Mouse (Mus musculus): ENCODE measurements around the gene Mettl26.
A peak's percentile ranks its signal among the peaks of the same experiment; 100 is the strongest.

Gene Mettl26

GRCm38 (mm10) chr17:25883824-25884223, 8.9 kb downstream of the Mettl26 start:
- DNase-seq (ENCODE audit: low read depth, low spot score) = no peak

DNA sequence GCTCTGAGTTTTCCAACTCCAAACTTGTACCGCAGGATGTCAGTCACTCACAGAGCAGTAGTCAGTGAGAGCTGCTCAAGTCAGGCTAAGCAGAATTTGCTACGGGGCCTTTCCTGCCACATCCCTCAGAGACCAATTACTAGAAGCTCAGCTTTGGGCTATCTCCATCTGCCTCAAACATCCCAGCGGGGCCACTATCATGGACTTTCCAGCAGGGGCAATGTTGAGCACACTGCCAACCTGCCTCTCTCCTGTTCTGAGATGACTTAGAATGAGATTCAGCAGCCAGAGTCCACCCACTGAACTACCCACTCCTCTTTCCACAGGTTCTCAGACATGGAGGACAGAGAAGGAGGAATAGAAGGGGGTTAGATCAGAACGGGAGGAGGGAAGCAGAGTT, 10.8 kb downstream of the Mettl26 start:
- DNase-seq (ENCODE audit: low read depth, low spot score) = peak; percentile 72

- no peak for DNase-seq (ENCODE audit: low read depth, low spot score)
Measured at GRCm38 (mm10) chr17:25886806-25887205, 11.9 kb downstream of the Mettl26 start.

DNA sequence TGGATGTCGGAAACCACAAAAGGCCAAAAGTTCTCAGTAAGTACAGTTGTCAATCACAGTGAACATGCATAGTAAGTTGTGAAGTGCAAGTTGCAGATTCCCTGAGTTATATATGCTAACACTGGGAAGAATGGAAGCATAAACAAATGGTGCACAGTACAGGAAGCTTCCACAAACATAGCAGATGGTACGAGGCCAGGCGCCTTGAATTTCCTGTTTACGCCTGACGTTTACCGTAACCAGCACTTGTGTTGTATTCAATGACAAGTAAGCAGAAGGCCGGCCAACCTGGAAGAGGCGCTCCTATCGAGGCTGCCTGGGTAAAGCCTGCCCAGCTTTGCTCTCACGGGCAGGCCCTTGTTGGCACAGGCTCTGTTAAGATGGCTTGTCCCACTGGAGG, 12.6 kb downstream of the Mettl26 start:
- no peak for DNase-seq (ENCODE audit: low read depth, low spot score)

- DNase-seq (ENCODE audit: low read depth, low spot score) = peak; percentile 74
Measured at GRCm38 (mm10) chr17:25888837-25889236, 14.0 kb downstream of the Mettl26 start.

DNA sequence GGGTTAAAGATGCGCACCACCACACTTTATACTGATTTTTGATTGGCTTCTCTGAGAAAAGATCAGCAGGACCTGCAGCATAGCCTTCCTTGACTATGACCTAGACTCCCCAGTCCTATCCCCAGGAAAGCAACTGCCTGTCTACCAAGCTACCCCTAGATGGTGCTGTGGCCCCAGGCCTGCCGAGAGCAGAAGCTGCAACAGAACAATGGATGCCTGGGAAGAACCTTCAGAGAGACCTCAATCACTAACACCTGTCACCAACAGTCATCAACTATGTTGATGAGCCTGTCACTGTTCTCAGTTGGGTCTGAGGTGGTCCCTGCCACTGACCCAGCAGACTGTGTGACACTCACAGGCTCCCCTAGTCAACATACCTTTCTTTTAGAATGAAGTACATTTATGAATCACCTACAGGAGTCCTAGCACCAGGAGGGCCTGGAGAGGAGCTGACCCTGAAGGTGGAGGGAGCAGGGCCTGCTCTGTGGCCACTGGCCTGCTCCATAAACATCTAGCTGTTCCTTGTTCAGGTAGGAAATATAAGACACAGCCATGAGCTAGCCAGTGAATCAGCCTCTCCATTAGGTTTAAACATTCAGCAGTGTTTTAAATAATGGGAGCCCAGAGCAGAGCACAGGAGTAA, 19.2 kb downstream of the Mettl26 start:
- peak; percentile 91 for DNase-seq (ENCODE audit: low read depth, low spot score)

DNA sequence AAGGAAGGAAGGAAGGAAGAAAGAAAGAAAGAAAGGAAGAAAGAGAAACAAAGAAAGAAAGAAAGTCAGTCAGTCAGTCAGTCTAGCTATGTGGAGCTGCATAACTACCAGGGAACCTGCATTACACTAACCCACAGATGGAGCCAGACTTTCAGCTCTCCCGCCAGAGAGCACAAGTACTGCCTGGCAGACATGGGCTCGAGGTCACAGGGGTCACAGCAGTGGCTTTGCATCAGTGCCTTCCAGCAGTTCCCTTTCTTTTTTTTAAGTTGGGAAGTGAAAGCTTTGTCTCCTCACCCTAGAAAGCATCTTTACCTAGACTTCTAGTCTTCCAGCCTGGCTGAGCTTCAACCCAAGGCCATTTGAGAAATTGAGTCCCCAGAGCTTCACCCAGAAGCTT, 20.5 kb downstream of the Mettl26 start:
- peak; percentile 51 for DNase-seq (ENCODE audit: low read depth, low spot score)

DNA sequence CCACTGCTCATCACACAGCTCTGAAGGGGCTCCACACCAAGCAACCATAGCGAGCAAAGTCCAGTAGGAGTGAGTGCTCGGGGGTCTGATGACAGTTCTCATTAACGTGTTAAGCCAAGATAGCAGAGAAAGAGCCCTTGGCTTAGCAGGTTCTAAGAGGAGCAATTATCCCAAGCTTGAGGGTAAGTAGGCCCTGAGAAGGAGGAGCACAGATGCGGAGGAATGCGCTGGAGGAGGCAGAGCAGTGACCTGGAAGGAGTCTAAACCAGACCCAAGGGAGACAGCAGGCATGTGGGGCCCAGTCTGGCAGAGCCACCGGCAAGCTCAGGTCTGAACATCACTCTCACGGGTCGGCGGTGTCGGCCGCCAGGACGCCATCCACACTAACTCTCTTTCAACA, 21.0 kb downstream of the Mettl26 start:
- DNase-seq (ENCODE audit: low read depth, low spot score) = no peak

- DNase-seq (ENCODE audit: low read depth, low spot score) = no peak
Measured at GRCm38 (mm10) chr17:25900193-25900592, 25.3 kb downstream of the Mettl26 start.

GRCm38 (mm10) chr17:25903061-25903460, 28.2 kb downstream of the Mettl26 start:
- no peak for DNase-seq (ENCODE audit: low read depth, low spot score)

DNA sequence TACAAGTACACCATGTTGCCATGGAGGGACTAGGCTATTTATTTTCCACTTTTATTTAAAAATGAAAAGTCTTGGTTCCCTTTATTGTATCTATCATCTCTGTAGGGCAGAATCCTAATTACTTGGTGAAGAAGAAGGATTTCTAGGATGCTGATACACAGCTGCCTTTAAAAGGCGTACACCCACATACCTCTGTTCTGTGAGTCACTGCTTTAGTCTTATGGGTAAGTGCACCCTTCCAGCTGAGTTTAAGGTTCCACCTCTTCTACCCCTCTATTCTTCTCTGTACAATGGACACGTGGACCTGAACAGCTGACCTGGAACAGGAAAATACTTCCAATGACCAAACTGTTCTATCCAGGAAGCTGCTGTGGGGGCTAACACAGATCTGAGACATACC, 32.8 kb downstream of the Mettl26 start:
- peak; percentile 65 for DNase-seq (ENCODE audit: low read depth, low spot score)

DNA sequence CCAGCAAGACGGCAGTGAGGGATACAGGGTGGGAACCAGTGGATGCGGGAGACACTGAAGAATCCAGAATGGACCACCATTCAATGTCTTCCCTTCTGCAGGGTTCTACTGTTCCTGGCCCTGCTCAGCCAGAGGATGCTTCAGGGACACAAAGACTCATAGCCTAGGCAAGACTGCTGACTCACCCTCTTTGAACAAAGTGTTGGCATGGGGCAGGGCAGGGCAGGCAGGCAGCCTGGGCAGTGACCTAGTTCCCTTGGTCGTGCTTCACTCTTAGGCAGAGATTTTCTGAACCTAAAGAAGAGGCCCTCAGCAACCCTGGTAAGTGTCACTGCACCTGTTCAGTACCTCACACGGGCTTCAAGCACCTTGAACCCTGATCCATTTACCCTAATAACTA, 36.9 kb downstream of the Mettl26 start:
- DNase-seq (ENCODE audit: low read depth, low spot score) = peak; percentile 93

DNA sequence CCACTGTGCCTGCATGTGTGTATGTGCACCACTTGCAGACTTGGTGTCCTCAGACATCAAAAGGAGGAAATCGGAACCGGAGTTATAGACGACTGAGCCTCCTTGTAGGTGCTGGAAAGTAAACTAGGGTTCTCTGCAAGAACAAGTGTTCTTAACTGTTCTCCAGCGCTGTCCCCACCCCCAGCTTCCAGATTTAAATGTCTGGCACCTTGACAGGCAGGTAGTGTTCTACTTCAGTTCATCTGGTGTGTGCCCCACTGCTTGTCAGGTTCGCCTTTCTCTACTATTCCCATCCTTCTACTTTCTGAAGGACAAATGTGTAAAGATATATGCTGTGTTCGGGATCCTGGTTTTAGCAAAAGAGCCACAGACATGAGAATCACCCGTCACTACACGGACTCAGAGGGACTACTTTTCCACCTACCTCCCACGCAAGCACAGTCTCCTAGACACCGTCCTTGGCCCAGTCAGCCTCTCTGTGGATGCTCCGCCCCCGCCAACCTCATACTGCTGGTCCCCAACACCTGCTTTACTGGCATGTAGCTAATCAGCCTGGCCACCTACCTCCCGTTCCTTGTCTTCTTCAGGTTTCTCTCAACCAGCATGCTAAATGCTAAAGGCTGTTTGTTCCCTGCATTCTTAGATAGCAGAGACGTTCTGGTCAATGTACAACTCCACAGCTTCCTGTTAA, 38.5 kb downstream of the Mettl26 start:
- peak; percentile 95 for DNase-seq (ENCODE audit: low read depth, low spot score)

DNA sequence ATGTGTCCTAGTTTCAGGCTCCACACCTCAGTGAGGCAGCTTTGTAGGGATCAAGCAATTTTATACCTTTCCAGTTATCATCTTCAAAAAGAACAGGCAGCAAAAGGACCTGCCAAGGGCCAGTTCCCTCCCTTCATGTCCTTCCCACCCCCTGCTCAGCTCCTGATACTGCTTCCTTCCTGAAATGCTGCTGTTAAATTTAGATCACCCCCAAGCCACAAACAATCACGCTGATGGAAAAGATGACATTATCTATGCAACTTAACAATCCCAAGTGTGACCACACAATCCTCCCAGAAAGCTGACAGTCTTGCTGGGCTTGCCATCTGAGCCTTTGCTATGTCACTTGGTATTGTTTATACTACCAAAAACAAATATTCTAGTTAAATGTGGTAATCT, 39.0 kb downstream of the Mettl26 start:
- DNase-seq (ENCODE audit: low read depth, low spot score) = peak; percentile 64

DNA sequence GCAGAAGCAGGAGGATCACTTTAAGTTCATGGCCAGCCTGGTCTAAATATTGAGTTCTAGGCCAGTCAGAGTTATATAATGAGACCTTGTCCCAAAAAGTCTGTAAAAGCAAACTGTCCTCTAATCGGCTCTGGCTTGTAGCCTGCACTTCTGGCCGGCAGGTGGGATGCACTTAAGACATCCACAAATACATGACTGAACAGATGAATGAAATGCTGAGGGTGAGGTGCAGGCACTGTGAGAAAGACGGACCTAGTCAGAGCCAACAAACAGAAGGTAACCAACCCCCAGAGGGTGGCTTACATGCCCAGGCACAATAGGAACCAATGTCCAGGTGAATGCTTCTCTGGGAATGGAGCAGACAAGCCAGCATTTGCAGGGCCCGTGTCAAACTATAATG, 39.4 kb downstream of the Mettl26 start:
- DNase-seq (ENCODE audit: low read depth, low spot score) = peak; percentile 59

DNA sequence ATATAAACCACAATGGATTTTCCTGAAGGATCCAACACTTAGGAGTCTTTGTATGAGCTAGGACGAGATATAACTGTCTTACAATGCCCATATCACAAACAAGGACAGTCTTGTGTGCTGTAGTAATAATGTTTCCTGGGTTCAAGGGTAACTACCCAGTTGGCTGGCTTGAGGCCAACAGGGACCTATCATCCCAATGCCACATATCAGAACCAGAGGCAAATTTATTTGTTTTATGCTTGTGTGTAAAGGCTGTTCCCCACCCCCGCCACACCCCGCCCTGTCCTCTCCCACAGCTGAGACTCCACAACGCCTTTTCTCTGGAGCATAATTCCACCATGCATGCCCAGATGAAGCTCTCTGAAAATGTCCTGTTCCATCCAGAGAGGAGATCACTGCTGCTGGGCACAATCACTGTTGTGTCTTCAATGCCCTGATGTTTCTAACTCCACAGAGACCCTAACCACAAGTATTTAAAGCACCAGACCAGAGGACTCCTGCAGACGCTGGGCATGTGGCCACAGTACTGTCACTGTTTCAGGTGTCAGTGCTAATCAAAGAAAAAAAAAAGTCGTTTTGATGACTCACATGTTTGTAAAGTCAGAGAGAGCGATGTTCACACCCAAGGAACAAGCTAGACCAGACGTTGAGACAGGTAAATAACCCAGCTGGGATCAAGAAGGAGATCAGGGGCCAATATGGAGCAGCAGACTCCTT, 42.2 kb downstream of the Mettl26 start:
- no peak for DNase-seq (ENCODE audit: low read depth, low spot score)

DNA sequence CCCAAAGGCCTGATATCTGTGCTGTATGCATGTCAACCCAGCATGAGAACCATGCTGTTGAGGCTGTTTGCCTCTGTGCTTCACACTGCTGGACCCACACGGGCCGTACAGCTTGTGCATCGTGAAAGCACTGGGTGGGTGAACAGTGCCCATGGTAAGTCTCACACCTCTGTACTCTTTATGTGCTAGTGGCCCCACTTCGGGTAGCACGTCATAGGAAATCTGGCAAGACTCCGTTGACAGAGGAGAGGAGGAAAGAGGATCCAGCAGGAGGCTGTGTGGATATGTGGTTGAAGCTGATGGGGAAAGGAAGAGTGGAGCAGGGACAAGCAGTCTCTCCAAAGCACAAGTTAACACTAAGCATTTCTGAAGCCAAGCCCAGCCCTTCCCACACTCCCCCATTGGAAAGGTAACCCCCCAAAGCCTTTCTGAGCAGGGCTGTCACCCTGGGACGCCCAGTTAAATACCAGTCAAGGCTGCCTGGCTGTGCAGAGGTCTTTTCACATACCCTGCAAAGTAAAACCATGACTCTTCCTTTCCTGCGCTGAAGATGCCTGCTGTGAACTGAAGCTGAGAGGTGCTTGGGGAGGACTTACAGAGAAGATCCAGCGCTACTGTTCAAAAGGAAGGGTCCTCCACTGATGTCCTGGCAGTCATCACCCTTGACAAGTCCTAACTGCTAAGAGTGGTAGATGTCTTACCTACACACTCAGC, 43.3 kb downstream of the Mettl26 start:
- no peak for DNase-seq (ENCODE audit: low read depth, low spot score)

- peak; percentile 60 for DNase-seq (ENCODE audit: low read depth, low spot score)
Measured at GRCm38 (mm10) chr17:25919144-25919785, 44.4 kb downstream of the Mettl26 start, which contains the start of gene Rab40c. Rab40c (minus strand) TSS chr17:25919727.

- DNase-seq (ENCODE audit: low read depth, low spot score) = peak; percentile 100
Measured at GRCm38 (mm10) chr17:25919786-25920642, 45.1 kb downstream of the Mettl26 start.

- DNase-seq (ENCODE audit: low read depth, low spot score) = peak; percentile 49
Measured at GRCm38 (mm10) chr17:25922120-25922519, 47.2 kb downstream of the Mettl26 start.

- peak; percentile 95 for DNase-seq (ENCODE audit: low read depth, low spot score)
Measured at GRCm38 (mm10) chr17:25925348-25925747, 50.5 kb downstream of the Mettl26 start.

Measured in brain, adult 2 months (tissue).